Mouse (Mus musculus): ENCODE measurements at regions not wholly inside any gene's neighbourhood (a gene's known extent, or its start where the extent isn't known, plus 50 kb on each side); places are given as distances from the start of the nearest gene placed in this dataset.

DNA sequence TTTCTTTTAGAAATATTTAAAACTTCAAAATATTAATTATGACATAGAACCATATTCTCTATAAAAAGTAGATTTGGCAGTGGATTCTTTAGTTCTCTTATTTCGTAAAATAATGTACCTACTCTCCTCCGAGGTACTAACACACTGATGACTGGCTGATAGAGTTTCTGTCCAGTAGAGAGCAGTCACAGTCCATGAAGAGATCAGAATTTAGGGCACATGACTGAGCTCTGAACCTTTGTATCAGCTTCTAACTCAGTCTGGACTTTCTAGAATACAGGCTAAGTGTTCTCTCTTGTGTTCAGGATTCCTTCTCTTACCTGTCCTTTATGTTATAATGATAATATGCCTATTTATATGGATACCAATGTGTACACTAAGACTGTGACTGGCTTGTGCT is 494.3 kb downstream of the Cd109 start:
- DNase-seq (ENCODE audit: low read depth), result no peak

DNA sequence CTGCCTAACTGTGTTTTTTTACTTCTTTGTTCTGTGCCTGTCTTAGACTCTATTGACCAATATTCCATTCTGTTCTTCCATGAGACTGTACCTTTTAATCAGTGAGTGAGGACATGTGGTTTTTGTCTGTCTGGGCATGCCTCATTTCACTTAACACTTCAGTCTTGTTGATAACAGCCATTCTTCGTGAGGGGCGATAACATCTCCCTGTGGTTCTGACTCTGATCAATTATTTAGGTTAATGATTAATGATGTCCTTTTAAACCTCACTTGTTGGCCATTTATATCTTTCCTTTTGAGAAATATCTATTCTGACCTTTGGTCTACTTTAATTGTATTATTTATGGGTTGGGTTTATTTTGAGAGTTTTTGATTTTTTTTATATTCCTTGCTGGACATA is 496.0 kb downstream of the Cd109 start:
- DNase-seq (ENCODE audit: low read depth), result no peak

DNA sequence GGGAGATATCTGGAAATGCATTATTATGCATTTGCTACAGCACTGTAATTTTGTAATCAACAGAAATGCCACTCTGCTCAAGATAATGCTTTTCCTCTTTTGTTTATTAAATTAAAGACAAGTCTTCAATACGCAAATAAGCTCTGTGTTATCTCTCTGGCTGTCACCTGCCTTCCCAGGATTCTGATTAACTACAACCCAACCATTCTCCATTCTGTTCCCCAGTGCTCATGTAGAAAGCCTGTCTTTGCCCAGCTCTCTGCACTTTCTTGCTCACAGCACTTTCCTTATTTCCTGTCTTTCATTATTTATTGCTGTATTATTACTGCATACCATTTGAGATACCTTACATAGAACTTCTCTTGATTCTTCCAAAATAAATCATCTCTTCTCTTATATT is 525.6 kb downstream of the Cd109 start:
- DNase-seq (ENCODE audit: low read depth), result no peak

DNA sequence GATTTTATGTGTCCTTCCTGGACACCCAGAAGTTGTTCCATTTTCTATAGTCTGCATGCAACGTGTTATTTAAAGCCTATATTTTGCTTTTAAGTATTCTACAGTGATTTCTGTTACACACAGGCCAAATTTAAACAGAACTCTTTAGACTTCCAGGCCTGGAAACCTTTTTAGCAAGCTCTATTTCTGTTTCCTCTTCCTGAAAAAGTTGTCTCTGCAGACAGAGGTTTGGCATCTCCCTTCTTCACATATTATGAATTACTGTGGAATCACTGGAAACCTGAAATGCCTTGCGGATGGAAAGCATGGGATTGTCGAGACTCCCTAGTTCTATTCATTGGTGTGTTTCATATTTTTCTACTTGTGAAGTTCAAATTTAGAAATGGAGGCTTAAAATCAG is 530.7 kb downstream of the Cd109 start:
- DNase-seq (ENCODE audit: low read depth), result no peak

DNA sequence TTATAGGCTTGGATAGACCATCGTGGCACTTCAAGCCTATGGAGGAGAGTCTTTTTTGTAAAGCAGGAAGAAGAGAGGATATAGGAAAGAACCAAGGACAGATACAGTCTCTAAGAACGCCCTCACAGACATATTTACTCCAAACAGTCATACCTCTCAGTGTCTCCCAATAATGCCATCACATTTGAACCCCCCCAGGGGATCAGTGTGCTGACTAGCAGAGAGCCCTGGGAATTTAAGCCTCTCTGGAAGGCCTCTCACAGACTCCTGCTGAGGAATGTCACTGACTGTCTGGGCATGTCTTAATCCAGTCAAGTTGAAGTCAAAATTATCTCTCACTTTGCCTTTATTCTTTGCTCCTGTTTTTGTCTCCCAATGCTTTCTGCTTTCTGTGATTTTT is 550.2 kb downstream of the Cd109 start:
- DNase-seq (ENCODE audit: low read depth), result no peak

DNA sequence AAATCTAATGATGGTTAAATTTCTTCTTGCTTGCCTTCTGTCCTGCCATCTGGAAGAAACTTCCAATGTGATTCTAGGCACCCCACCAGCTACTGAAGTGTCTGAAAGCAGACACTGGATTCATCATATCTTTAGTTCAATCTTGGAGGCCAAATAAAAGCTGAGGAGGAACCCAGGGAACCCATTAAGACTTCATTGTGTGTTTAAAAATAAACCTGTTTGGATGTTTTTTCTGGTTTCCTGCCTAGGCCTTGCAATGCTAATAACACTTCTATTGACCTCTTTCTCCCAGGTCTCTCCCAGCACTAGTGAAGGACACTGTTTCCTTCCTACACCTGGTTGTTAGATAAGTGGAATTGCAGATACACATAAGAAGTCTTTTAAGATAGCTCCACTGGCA is 545.6 kb downstream of the Col12a1 start:
- DNase-seq (ENCODE audit: low read depth), result no peak

DNA sequence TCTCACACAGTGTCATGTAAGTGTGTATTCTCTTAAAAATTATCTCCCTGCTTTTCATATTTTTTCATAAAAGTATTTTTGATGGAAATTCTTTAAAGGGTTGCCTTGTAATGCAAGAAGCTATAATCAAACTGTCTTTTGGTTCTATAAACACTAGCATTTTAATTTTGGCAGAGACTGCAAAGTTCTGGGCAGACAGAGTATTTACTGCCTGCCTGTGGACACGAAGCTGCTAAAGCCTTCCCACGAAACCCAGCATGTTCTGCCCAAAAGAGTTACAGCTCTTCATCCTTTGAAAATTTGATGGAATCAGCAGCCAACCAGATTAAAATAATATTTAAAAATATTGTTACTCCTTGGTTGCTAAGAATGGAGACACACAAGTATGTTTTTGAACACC is 538.7 kb downstream of the Col12a1 start:
- DNase-seq (ENCODE audit: low read depth), result no peak

DNA sequence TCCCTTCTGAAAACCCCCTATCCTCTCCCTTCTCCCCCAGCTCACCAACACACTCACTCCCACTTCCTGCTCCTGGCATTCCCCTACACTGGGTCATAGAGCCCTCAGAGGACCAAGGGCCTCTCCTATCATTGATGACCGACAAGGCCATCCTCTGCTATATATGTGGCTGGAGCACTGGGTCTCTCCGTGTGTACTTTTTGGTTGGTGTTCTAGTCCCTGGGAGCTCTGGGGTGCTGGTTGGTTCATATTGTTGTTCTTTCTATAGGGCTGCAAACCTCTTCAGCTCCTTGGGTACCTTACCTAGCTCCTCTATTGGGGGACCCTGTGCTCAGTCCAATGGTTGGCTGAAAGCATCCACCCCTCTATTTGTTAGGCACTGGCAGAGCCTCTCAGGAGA is 523.2 kb downstream of the Col12a1 start:
- DNase-seq (ENCODE audit: low read depth), result no peak

DNA sequence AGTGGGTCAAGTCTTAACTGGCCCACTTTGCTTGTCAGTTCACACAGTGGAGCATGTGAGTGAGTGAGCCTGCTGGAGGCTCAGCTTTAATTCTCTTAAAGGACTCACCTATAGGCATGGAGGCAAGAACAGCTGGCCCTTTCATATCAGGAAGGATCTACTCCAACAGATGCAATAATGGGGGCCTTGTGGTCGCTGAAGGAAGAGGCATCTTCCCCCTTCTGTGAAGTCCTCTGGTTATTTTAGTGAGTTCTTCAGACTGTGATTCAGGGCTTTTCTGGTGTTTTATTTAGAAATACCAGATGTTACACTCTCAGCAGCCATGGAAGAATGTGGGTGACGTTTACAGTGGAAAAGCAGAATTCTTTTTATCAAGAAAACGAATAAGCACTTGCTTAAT is 516.9 kb downstream of the Col12a1 start:
- DNase-seq (ENCODE audit: low read depth), result no peak

DNA sequence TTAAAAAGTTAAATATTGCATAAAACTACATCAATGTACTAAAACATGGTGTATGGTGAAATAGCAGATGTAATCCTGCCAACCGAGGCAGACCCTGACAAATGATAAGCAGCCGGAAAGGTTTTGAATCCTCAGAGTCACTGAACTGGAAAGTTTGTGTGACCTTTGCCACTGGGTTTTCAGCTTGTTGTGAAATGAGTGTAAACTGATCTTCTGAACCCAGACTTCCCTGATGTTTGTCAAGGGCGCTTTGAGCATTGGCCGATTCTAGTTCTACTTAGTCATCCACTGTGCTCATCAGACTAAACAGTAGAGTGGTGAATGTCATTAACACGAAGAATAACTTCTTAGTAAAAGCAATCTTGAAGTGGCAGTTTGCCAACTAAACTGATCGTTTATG is 505.3 kb downstream of the Col12a1 start:
- no peak for DNase-seq (ENCODE audit: low read depth)

DNA sequence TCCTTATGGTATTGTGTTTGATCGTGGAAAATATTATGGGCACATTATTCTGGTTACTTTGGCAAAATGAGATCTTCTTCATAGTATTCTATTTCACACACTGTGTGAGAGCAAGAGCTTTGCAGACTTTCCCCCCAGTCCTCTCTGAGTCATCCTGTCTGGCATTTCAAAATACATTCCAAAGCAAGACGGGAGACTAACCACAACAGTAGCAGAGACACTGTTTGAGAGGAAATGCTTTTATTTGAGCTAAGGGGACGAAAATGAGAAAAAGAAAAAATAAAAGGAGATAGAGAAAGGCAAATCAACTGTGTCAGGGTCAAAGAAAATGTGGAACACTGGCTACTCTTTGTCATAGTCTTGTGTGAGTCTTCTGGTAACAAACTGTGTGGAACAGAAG is 502.6 kb downstream of the Col12a1 start:
- no peak for DNase-seq (ENCODE audit: low read depth)

DNA sequence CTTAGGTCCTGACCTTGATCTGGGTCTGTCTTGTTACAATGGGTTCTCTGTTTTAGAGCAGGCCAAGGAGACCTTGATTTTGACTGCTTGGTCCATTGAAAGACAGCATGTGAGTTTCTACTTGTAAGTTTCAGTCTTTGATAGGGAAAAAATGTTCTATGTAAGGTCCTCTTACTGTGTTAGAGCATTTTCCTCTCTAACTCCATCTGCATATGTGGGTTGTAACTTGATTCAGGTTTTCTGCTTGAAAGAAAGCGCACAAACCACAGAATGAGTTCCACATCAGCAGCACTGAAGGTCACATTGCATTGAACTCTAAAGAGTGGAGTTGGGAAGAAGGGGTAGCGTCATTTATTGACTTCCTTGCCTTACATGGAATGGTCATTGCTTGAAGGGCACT is 502.2 kb downstream of the Col12a1 start:
- DNase-seq (ENCODE audit: low read depth), result no peak

DNA sequence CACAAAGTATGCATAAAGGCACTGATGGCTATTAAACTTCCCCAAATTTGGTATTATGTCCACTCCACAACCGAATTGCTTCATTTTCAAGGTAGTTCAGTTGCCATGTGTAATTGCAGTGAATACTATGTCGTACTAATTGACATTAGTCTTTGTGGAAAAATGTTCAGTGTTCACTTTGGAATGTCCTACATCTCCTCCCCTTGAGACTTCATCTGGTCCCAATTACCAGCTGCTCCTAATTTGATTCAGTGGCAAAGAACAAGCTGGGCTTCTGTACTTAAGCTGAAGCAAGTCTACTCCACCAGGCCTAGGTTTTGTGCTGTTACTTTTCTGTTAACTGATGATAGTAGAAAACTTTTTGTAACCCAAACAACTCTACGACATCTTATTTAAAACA is 485.6 kb downstream of the Col12a1 start:
- DNase-seq (ENCODE audit: low read depth), result no peak

DNA sequence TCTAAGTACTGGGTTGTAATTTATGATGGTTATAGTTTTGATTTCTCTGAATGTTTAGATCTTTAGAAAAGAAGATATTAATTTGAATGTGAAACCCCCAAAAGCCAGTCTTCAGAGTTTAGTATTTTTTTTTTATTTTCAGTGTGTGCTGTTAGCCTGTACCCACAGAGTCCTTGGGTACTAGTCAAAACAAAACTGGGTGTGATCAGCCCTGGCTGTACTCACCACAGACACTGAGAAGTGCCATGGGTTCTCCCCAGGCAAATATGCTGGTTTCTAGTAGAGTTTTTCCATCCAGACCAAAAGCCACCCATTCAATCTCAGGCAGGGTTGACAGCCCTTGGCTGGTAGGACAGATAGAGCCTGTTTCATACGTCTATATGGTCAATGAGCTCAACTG is 484.9 kb downstream of the Col12a1 start:
- no peak for DNase-seq (ENCODE audit: low read depth)

DNA sequence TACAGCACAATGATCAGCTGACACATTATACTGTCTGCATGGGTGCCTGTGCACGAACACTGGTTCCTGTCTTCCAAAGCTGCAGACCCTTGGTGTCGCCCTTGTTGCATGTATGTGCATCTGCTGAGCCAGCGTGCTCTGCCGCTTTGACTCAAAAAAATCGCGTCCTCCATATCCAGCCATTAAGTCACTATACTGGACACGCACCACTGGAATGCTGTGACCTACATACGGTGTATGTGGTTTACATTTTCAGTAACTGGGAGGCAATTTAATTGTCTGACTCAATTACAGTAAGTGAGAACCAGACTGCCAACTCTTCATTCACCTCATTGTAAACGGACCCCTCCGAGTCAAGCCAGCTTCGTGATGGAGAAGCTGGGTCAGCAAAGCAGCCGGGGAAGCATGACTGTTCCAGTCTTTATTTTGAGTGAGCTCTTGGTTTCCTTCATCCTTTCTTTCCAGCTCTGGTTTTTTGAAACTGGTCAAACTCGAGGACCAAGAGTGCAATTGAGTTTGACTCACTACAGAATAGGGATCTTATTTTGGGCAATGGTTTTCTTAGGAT is 448.9 kb downstream of the Col12a1 start:
- DNase-seq (ENCODE audit: low read depth), result no peak

DNA sequence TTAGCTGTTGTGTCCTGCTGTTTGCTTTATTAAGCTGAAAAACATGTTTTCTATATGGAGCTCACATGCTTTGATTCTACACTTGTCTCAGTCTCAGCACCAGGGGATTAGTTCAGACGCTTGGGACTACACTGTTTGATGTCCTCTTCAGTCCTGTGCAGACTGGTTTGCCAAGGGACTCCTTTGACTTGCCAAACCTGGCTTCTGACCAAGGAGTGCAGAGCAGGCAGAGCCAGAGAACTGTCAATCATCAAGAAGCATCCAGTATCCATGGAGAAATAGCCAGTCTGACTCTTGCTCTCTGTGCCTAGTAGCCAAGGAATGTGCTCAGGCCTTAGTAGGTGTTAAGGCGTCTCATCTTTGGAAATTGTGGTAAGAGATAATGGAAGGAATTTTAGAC is 448.4 kb downstream of the Col12a1 start:
- DNase-seq (ENCODE audit: low read depth), result no peak

DNA sequence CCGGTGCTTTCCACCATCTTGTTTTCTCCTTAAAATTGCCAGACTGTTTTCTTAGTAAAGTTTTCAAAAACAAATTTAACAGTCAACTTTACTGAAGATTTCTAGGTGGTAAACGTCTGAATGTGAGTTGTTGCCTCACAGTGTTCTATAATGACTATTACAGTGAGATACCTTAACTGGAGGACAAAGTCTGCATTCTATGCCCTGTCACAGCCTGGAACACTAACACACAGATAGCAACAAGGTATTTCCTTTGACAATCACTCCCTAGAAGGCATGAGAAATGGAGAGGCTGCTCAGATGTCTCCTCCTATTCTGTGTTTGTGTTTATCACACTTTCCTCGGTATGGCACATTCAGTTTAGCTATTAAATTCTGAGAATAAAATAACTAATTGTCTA is 430.8 kb downstream of the Col12a1 start:
- DNase-seq (ENCODE audit: low read depth), result no peak

DNA sequence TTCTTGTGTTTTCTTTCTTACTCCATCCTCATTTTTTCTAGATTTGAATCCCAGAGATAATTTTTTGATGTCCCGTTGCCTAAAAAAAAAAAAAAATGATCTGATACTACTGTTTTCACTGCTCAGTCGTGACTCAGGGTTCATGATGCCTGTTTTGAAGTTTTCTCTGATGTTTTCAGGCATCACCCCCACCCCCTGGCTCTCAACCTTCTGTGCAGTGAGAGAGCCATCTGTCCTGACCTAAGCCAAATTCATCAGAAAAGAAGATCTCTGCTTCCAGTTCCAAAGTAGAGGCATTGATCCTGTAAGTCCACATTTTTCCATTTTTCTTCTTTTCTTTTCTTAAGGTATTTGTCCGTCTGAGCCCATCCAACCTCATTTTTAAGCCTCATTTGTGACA is 423.3 kb downstream of the Col12a1 start:
- no peak for DNase-seq (ENCODE audit: low read depth)

DNA sequence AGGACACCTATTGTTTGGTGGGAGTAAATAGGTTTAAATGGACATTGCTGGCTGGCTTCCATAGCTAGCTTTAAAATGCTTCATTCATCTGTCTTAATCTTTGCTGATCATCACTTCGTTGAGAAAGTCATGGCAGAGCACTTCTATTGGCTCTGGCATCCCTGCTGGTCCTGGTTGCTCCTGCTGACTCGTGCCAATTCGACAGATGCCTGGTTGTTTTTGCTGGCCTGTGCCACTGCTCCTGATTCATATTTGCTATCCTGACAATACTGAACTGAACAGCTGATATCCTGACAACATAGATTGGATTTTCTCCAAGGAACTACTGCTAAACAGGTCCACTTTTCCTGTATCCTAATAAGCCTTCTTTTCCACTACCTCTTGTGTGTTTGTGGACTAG is 417.1 kb downstream of the Col12a1 start:
- no peak for DNase-seq (ENCODE audit: low read depth)

DNA sequence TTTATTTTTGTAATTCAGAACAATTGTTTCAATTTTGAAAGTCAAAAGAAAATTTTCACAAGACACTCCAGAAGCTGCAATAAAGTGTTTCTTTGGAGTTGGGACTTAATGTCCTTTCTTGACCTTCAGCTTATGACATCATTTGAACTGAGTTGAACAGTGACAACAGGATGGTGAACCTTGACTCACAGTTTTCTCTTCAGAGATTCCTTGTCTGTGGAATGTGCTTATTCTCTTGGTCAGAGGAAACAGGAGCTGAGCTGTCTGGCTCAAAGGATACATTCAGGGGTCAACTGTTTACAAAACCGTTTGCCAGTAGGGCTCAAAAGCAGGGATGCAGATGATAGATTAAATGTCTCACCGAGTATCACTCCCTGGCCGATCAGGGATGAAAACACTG is 408.0 kb downstream of the Col12a1 start:
- no peak for DNase-seq (ENCODE audit: low read depth)

DNA sequence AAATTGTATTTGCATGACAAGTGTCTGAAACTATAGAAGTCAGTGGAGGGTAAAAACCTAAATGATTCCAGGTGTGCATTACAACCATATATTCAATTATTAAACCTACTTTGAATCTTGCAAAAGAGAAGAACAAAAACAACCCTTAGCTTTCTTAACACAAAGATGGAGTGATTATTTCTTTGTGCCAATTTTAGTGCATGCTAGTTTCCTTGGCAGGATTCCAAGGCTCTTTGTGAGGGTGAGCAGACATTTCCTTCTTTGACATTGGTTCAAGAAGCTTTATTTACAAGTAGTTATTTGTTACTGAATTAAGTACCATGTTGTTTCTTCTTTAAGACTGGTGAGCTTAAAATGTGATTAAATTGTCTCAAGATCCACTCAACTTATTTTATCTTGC is 401.2 kb downstream of the Col12a1 start:
- DNase-seq (ENCODE audit: low read depth), result no peak

DNA sequence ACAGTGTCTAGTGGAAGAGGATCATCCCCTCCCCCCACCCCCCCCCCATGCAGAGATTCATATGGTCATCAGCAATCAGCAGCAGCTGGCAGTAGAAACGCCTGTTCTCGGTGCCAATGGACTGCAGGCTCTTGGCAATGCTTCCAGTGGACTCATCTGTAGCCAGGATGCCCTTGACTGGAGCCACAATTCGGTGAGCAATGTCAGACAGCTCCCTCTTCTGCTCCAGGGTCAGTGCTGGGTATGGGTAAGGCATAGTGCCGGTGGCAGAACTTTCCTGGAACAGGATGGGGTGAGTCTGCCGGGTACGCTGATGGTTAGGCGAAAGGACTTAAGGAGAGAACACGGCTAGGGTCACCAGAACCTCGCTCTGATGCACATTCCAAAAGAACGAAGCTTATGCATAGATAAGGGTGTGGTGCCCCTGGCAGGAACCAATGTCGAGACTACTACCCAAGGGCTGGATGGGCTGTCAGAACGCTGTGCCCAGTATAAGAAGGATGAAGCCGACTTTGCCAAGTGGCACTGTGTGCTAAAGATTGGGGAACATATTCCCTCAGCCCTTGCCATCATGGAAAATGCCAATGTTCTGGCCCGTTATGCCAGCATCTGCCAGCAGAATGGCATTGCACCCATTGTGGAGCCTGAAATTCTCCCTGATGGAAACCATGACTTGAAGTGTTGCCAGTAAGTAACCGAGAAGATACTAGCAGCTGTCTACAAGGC is 372.1 kb downstream of the Col12a1 start:
- DNase-seq (ENCODE audit: low read depth), result no peak

DNA sequence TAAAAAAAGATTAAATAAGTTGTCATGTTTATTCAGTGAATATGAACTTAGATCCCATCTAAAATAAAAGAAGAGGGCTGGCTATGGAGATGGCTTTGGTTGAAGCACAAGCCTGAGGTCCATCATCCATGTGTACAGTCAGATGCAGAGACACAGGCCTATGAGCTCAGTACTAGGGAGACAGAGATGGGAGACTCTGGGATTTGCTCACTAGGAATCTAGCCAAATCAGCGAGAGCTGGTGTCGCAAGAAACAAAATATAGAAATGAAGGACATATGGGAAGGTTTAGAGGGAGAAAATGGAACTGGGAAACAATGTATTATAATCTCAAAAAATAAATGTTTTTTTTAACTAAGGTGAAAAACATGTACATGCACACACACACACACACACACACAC is 326.6 kb downstream of the Col12a1 start:
- no peak for DNase-seq (ENCODE audit: low read depth)

DNA sequence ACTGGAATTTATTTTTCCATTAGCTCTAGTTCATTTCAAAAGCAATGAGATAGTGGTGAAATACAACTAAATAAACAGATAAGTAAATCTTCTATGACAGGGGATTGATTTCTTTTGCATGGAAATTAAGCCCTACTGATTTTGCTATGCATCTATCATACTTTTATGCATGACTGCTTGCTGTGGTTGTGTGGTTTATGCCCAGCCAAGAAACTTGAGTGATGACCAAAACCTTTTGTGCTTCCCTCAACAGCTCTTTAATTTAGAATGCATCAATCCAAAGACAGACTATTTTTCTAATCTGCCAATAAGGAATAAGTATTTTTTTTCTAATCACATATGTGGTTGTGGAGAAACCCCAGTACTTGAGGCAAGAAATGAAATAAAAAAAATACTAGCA is 303.6 kb downstream of the Col12a1 start:
- no peak for DNase-seq (ENCODE audit: low read depth)
